Mouse (Mus musculus): ENCODE data around the gene Klra8.
A peak's percentile ranks its signal among the peaks of the same experiment; 100 is the strongest.
"Not testable (repeated sequence)": the region's sequence is repeated elsewhere in the genome, so short reads cannot be mapped to it uniquely, and the experiment has no call there.

Gene Klra8

GRCm38 (mm10) chr6:130129798-130130197 is at the start of gene Klra8:
Gene Klra8 (minus strand): TSS chr6:130129898.
- not testable (repeated sequence) for DNase-seq (ENCODE audit: extremely low spot score, low spot score)

GRCm38 (mm10) chr6:130110485-130110884 is 19.2 kb downstream of the Klra8 start:
- DNase-seq (ENCODE audit: extremely low spot score, low spot score) = peak; percentile 11

- DNase-seq (ENCODE audit: extremely low spot score, low spot score) = not testable (repeated sequence)
These were observed 27.0 kb downstream of the Klra8 start for GRCm38 (mm10) chr6:130102743-130103142.

GRCm38 (mm10) chr6:130092336-130092948 is 37.3 kb downstream of the Klra8 start:
- DNase-seq (ENCODE audit: extremely low spot score, low spot score) = no peak

- not testable (repeated sequence) for DNase-seq (ENCODE audit: extremely low spot score, low spot score)
These were observed 62.5 kb downstream of the Klra8 start, which contains the start of gene Klra4 for GRCm38 (mm10) chr6:130067171-130067570. Gene Klra4 (minus strand): TSS chr6:130067271.
